Mouse (Mus musculus) neural tube, embryonic 11.5 days (tissue): ENCODE data around the gene Olfr172. TPM values are rescaled to one million over a fixed set of nuclear protein-coding genes. Genes with fewer than 3 reads are reported as not detected.

Experiments
- ATAC-seq: fragments of 200-750 bp; cut with Nextera tagmentation; 2 replicates; pipeline ENCODE4 v1.8.0; 2017; ENCODE audit warnings: moderate number of reproducible peaks, mild to moderate bottlenecking, moderate TSS enrichment, moderate library complexity; ENCODE audit not compliant: insufficient read depth, low FRiP score, low TSS enrichment
- DNase-seq: peaks from one replicate; pipeline ENCODE4 v3.0.0-alpha.2; 2015; ENCODE audit warnings: low spot score
- H3K27ac ChIP-seq: fragments of 300-500 bp; sonication (generic); 2 replicates; pipeline ENCODE4 v1.5.1; 2014; ENCODE audit warnings: low read depth, mild to moderate bottlenecking, low read length
- H3K27me3 ChIP-seq: fragments of 300-500 bp; sonication (generic); 2 replicates; pipeline ENCODE4 v1.6.1; 2014; ENCODE audit warnings: mild to moderate bottlenecking, low read length, mixed read lengths; ENCODE audit not compliant: control insufficient read depth, insufficient read depth
- H3K36me3 ChIP-seq: fragments of 300-500 bp; sonication (generic); 2 replicates; pipeline ENCODE4 v1.6.1; 2014; ENCODE audit warnings: mild to moderate bottlenecking, low read length, moderate library complexity, mixed read lengths; ENCODE audit not compliant: control insufficient read depth, insufficient read depth
- H3K4me1 ChIP-seq: fragments of 300-500 bp; sonication (generic); 2 replicates; pipeline ENCODE4 v1.6.1; 2014; ENCODE audit warnings: low read length, mixed read lengths; ENCODE audit not compliant: control insufficient read depth, insufficient read depth
- H3K4me2 ChIP-seq: fragments of 300-500 bp; sonication (generic); 2 replicates; pipeline ENCODE4 v1.6.1; 2014; ENCODE audit warnings: low read depth, mild to moderate bottlenecking, moderate library complexity
- H3K4me3 ChIP-seq: fragments of 300-500 bp; sonication (generic); 2 replicates; pipeline ENCODE4 v1.5.1; 2014; ENCODE audit warnings: low read depth, low read length
- H3K9ac ChIP-seq: fragments of 300-500 bp; sonication (generic); 2 replicates; pipeline ENCODE4 v1.6.1; 2014; ENCODE audit warnings: mild to moderate bottlenecking, low read length
- H3K9me3 ChIP-seq: fragments of 300-500 bp; sonication (generic); 2 replicates; pipeline ENCODE4 v1.6.1; 2016; ENCODE audit warnings: low read length; ENCODE audit not compliant: control insufficient read depth
- WGBS: fragments of 180-500 bp; shearing (Covaris S2); extraction: QIAGEN DNeasy Blood & Tissue Kit; methylation state at CpG from one replicate; pipeline ENCODE4 v1.1.7; 2014; 5-methylcytosine and 5-hydroxymethylcytosine counted together
- polyA plus RNA-seq: library from polyadenylated mRNA; unstranded; fragments of >200 nt; fragmentation: Nextera tagmentation; extraction: Ambion mirVana; gene quantifications from 2 replicates; pipeline ENCODE4 v1.2.1, GENCODE M21; 2014

The Olfr172 gene
- not detected in 2 replicates for polyA plus RNA-seq

- WGBS: 95% methylated on average over 1 of the region's 1 CpGs
These were observed at the start of gene Olfr172 for GRCm38 (mm10) chr16:58763076-58763475. TSS of gene Olfr172 (minus strand) at chr16:58763176.

GRCm38 (mm10) chr16:58800168-58800567 lies 37.2 kb upstream of the Olfr172 start, which contains the start of gene Olfr173:
TSS of gene Olfr173 (minus strand) at chr16:58800268.
- no peaks in the 10 kb centered on the region for H3K36me3 ChIP-seq
- H3K9ac ChIP-seq: no peak within 1 kb of the TSS
- DNase-seq: no peak
- H3K4me3 ChIP-seq: no peak within 1 kb of the TSS
- H3K27me3 ChIP-seq: no peaks in the 10 kb centered on the region
- no peak within 1 kb of the TSS for H3K4me2 ChIP-seq
- 82% methylated on average over 2 of the region's 2 CpGs for WGBS
- no peaks in the 10 kb centered on the region for H3K9me3 ChIP-seq
- ATAC-seq: no peak
- no peak within 1 kb of the TSS for H3K27ac ChIP-seq
- no peaks in the 10 kb centered on the region for H3K4me1 ChIP-seq

More at GRCm38 (mm10) chr16:58763076-58763475, at the start of gene Olfr172:
- ATAC-seq: no peak
- no peak for DNase-seq
- H3K9me3 ChIP-seq: no peaks in the 10 kb centered on the region
- no peaks in the 10 kb centered on the region for H3K27me3 ChIP-seq
- no peak within 1 kb of the TSS for H3K4me3 ChIP-seq
- no peaks in the 10 kb centered on the region for H3K36me3 ChIP-seq
- H3K4me2 ChIP-seq: no peak within 1 kb of the TSS
- no peak within 1 kb of the TSS for H3K27ac ChIP-seq
- no peak within 1 kb of the TSS for H3K9ac ChIP-seq
- no peaks in the 10 kb centered on the region for H3K4me1 ChIP-seq

GRCm38 (mm10) chr16:58756191-58756590 lies 6.8 kb downstream of the Olfr172 start:
- no peak overlapping the region for H3K27ac ChIP-seq
- H3K9me3 ChIP-seq: no peaks in the 10 kb centered on the region
- no peaks in the 10 kb centered on the region for H3K36me3 ChIP-seq
- no peak overlapping the region for H3K4me3 ChIP-seq
- H3K4me2 ChIP-seq: no peak overlapping the region
- no peak for DNase-seq
- ATAC-seq: no peak
- no peaks in the 10 kb centered on the region for H3K4me1 ChIP-seq
- H3K27me3 ChIP-seq: no peaks in the 10 kb centered on the region
- no peak overlapping the region for H3K9ac ChIP-seq

GRCm38 (mm10) chr16:58751314-58751713 lies 11.7 kb downstream of the Olfr172 start:
- DNase-seq (no peak), ATAC-seq (no peak)
- H3K27ac ChIP-seq: no peak overlapping the region
- no peaks in the 10 kb centered on the region for H3K4me1 ChIP-seq
- H3K27me3 ChIP-seq: no peaks in the 10 kb centered on the region
- H3K36me3 ChIP-seq: no peaks in the 10 kb centered on the region
- no peak overlapping the region for H3K4me2 ChIP-seq
- H3K9me3 ChIP-seq: no peaks in the 10 kb centered on the region
- H3K4me3 ChIP-seq: no peak overlapping the region
- no peak overlapping the region for H3K9ac ChIP-seq
- WGBS: 28% methylated on average over 1 of the region's 1 CpGs

- Histone ChIP-seq H3K4me3 (no peak overlapping the region), H3K9me3 (no peaks in the 10 kb centered on the region), H3K27me3 (no peaks in the 10 kb centered on the region), H3K36me3 (no peaks in the 10 kb centered on the region), H3K4me2 (no peak overlapping the region), H3K9ac (no peak overlapping the region), H3K4me1 (no peaks in the 10 kb centered on the region), H3K27ac (no peak overlapping the region)
- ATAC-seq (no peak), DNase-seq (no peak)
- WGBS: 77% methylated on average over 4 of the region's 4 CpGs
These were observed 16.3 kb downstream of the Olfr172 start for GRCm38 (mm10) chr16:58746715-58747114.

GRCm38 (mm10) chr16:58740751-58741150 lies 22.2 kb downstream of the Olfr172 start:
- Histone ChIP-seq H3K36me3 (no peaks in the 10 kb centered on the region), H3K9ac (no peak overlapping the region), H3K4me1 (no peaks in the 10 kb centered on the region), H3K4me2 (no peak overlapping the region), H3K9me3 (no peaks in the 10 kb centered on the region), H3K4me3 (no peak overlapping the region), H3K27me3 (no peaks in the 10 kb centered on the region), H3K27ac (no peak overlapping the region)
- ATAC-seq: no peak
- WGBS: 94% methylated on average over 5 of the region's 5 CpGs
- no peak for DNase-seq

GRCm38 (mm10) chr16:58738800-58739199 lies 24.2 kb downstream of the Olfr172 start:
- Histone ChIP-seq H3K4me2 (no peak overlapping the region), H3K9ac (no peak overlapping the region), H3K36me3 (peaks cover 5% of the 10 kb centered on the region; the same call in 1 of the 2 replicates), H3K4me1 (no peaks in the 10 kb centered on the region), H3K27ac (no peak overlapping the region), H3K9me3 (no peaks in the 10 kb centered on the region), H3K27me3 (no peaks in the 10 kb centered on the region), H3K4me3 (no peak overlapping the region)
- 93% methylated on average over 1 of the region's 1 CpGs for WGBS
- DNase-seq: no peak
- no peak for ATAC-seq

GRCm38 (mm10) chr16:58738205-58738604 lies 24.8 kb downstream of the Olfr172 start:
- Histone ChIP-seq H3K9me3 (no peaks in the 10 kb centered on the region), H3K27ac (no peak overlapping the region), H3K36me3 (peaks cover 5% of the 10 kb centered on the region; the same call in 1 of the 2 replicates), H3K4me3 (no peak overlapping the region), H3K27me3 (no peaks in the 10 kb centered on the region), H3K4me2 (no peak overlapping the region), H3K4me1 (no peaks in the 10 kb centered on the region), H3K9ac (no peak overlapping the region)
- ATAC-seq (no peak), DNase-seq (no peak)
- 86% methylated on average over 4 of the region's 4 CpGs for WGBS

- Histone ChIP-seq H3K4me3 (peak overlapping the region; percentile 74), H3K4me1 (peaks cover 4% of the 10 kb centered on the region), H3K27ac (peak overlapping the region; percentile 83), H3K36me3 (peaks cover 6% of the 10 kb centered on the region; the same call in 1 of the 2 replicates), H3K9me3 (no peaks in the 10 kb centered on the region), H3K27me3 (no peaks in the 10 kb centered on the region), H3K9ac (peak overlapping the region; percentile 78), H3K4me2 (peak overlapping the region; percentile 54)
- WGBS: under 1% methylated on average over 27 of the region's 31 CpGs
- DNase-seq (no peak), ATAC-seq (peak; percentile 92)
These were observed 34.8 kb downstream of the Olfr172 start for GRCm38 (mm10) chr16:58728176-58728671.
